Mouse (Mus musculus) thymus, postnatal 36 days (tissue): ENCODE results near the gene Acat1.

Experiments used
- DNase-seq, 2 experiments: peaks; one replicate each; pipeline ENCODE4 v3.0.0; 2022; ENCODE audit warnings: mixed read lengths in 2 of 2

Gene Acat1

GRCm38 (mm10) chr9:53609968-53610781, at the start of gene Acat1:
Acat1 (minus strand) TSS chr9:53610382.
- peak; percentile 86 to 91 for DNase-seq

GRCm38 (mm10) chr9:53634796-53635195, 24.6 kb upstream of the Acat1 start:
- DNase-seq = no peak

- DNase-seq = no peak
Measured at GRCm38 (mm10) chr9:53615246-53615645, 5.1 kb upstream of the Acat1 start.

GRCm38 (mm10) chr9:53614286-53614685, 4.1 kb upstream of the Acat1 start:
- DNase-seq = no peak

- no peak for DNase-seq
Measured at GRCm38 (mm10) chr9:53609306-53609967, 745 bp downstream of the Acat1 start.

- DNase-seq = no peak
Measured at GRCm38 (mm10) chr9:53607816-53608215, 2.4 kb downstream of the Acat1 start.

GRCm38 (mm10) chr9:53607192-53607591, 3.0 kb downstream of the Acat1 start:
- DNase-seq = no peak

- no peak for DNase-seq
Measured at GRCm38 (mm10) chr9:53604954-53605353, 5.2 kb downstream of the Acat1 start.

GRCm38 (mm10) chr9:53603849-53604248, 6.3 kb downstream of the Acat1 start:
- DNase-seq = no peak

GRCm38 (mm10) chr9:53603384-53603783, 6.8 kb downstream of the Acat1 start:
- DNase-seq = no peak

- no peak for DNase-seq
Measured at GRCm38 (mm10) chr9:53601541-53601940, 8.6 kb downstream of the Acat1 start.

- DNase-seq = no peak
Measured at GRCm38 (mm10) chr9:53598631-53599030, 11.6 kb downstream of the Acat1 start.

GRCm38 (mm10) chr9:53596971-53597600, 13.1 kb downstream of the Acat1 start:
- DNase-seq = no peak

GRCm38 (mm10) chr9:53594764-53595163, 15.4 kb downstream of the Acat1 start:
- DNase-seq = peak; percentile 65 to 71

- DNase-seq = no peak
Measured at GRCm38 (mm10) chr9:53581870-53582269, 28.3 kb downstream of the Acat1 start.

GRCm38 (mm10) chr9:53575721-53576120, 34.5 kb downstream of the Acat1 start:
- no peak for DNase-seq

GRCm38 (mm10) chr9:53572516-53573307, 37.5 kb downstream of the Acat1 start:
- no peak for DNase-seq

- no peak for DNase-seq
Measured at GRCm38 (mm10) chr9:53570662-53571061, 39.5 kb downstream of the Acat1 start.

- DNase-seq = no peak
Measured at GRCm38 (mm10) chr9:53537336-53537965, 72.7 kb downstream of the Acat1 start.

GRCm38 (mm10) chr9:53536558-53537320, 73.4 kb downstream of the Acat1 start, which contains the start of the genes Atm and Npat:
Atm (minus strand) TSS chr9:53536740.
Npat (plus strand) TSS chr9:53537047.
- peak; percentile 99 to 100 for DNase-seq
